Mouse (Mus musculus): ENCODE measurements around the gene Kcnk7. TPM values are rescaled to one million over a fixed set of nuclear protein-coding genes. Genes with fewer than 3 reads are reported as not detected.

Kcnk7 gene
- total RNA-seq, 1 experiment from 2014 or later, result not detected

DNA sequence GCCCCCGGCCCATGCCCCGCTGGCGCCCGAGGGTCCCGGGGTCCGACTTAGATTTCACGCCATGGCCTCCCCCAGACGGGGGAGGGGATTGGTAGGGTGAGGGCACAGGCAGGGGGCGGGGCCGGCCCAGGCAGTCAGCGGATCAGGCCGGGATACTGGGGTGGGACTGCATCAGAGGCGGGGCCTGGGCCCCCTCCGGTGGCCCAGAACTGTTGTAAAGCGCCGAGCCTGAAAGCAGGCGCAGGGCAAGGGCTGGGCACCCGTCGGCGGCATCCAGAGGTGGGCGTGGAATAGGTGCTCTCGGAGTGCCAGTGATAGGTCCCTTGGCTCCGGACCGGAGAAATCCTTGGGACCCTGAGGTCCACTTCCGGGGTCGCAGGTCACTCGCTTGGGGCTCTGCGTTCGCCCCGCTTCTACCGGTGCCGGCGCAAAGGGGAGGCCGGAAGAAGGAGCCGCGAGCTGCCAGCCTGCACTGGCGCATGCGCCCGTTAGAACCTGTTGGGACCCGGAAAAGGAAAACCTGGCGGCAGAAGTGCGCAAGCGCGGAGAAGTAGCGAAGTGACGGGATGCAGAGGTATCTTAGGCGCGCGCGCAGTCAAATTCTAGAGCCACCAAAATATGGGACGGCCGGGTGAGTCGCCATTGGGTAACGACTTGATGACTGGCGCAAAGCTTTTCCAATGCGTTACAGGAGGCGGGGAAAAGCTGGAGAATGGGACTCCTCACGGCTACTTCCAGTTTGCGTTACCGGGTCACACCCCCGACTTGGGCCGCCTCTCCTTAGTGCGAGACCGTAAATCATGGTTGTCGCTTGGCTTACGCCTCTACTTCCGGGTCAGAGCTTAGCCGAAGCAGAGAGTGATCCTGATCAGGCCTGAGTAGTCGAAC, 15.7 kb upstream of the Kcnk7 start, which contains the start of the genes Map3k11 and Pcnx3:
Gene Map3k11 (plus strand): TSS at position 543 of the 888 bp plus-strand sequence.
Gene Pcnx3 (minus strand): TSS at position 709 of the 888 bp plus-strand sequence.
- peak; percentile 73 to 75 for ATAC-seq (replicated peaks in 1 of 2; ENCODE audit: insufficient read depth in 1 of 2, low FRiP score in 2 of 2, low TSS enrichment in 1 of 2, low read depth in 1 of 2, poor library complexity in 2 of 2, severe bottlenecking in 2 of 2)

DNA sequence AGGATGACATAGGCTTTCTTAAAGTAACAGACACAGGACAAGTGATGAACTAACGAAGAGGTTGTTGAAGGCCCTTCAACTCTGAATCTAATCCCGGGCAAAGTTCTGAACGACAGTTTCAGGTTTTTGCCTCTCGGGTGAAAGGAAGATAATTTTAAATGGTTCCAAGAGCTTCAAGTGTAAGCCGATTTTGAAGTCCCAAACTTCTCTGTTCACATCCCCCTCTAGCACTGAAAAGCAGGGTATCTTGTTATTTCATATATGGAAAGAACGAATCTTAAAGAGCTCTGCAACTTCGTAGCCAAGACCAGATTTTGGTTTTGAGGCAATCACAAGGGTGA, 15.1 kb upstream of the Kcnk7 start:
- no peak for ATAC-seq (replicated peaks in 1 of 2; ENCODE audit: insufficient read depth in 1 of 2, low FRiP score in 2 of 2, low TSS enrichment in 1 of 2, low read depth in 1 of 2, poor library complexity in 2 of 2, severe bottlenecking in 2 of 2)

DNA sequence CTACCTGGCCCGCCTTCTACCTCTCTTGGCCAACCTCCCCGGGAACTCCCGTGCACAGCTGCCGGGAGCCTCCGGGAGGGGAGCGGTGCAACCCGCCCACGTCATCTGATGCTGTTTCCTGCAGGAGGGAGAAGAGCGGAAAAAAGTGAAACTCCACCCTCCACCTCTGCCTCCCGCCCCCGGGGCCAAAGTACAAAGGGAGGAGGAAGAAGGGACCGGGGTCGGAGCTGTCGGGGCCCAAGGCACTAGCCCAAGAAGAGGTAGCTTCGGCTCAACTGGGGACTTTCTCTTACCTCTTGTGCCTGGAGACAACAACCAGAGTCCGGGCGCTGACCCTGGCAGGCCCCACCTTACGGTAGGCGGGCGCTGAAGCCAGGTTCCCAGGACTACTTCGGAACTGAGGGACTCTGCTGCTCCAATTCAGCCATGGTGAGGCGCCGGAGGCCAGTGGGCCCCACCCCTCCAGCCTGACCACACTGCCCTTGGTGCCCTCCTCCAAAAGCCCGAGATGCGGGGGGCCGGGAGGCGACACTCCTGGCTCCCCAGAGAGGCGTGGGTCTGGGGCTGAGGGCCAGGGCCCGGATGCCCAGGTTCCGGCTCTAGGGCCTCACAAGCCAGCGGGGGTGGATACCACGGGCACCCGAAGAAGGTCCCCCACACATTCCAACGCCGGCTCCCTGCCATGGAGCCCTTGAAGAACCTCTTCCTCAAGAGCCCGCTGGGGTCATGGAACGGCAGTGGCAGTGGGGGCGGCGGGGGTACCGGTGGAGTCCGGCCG, 14.4 kb upstream of the Kcnk7 start:
- peak; percentile 70 to 72 for ATAC-seq (replicated peaks in 1 of 2; ENCODE audit: insufficient read depth in 1 of 2, low FRiP score in 2 of 2, low TSS enrichment in 1 of 2, low read depth in 1 of 2, poor library complexity in 2 of 2, severe bottlenecking in 2 of 2)

DNA sequence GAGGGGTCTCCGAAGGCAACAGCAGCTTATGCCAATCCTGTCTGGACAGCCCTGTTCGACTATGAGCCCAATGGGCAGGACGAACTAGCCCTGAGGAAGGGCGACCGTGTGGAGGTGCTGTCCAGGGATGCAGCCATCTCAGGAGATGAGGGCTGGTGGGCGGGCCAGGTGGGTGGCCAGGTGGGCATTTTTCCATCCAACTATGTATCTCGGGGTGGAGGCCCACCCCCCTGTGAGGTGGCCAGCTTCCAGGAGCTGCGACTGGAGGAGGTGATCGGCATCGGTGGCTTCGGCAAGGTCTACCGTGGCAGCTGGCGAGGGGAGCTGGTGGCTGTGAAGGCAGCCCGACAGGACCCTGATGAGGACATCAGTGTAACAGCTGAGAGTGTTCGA, 13.8 kb upstream of the Kcnk7 start:
- ATAC-seq (replicated peaks in 1 of 2; ENCODE audit: insufficient read depth in 1 of 2, low FRiP score in 2 of 2, low TSS enrichment in 1 of 2, low read depth in 1 of 2, poor library complexity in 2 of 2, severe bottlenecking in 2 of 2), result no peak

DNA sequence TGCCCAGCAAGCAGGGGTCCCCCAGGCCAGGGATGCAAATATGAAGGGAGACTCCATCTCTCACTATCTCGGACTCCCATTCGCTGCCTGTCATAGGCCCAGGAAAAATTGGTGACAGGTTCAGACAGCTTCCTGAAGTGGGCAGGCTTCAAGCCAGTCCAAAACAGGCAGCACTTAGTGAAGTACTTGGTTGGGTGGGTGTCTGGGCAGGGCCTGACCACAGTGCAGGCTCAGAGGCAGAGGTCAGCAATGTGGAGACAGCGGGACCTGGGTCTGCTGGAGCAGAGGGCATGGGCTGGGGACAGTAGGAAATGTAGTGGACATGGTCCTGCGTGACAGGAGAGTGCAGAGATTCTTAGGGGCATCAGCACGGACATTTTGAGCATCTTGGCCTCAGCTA, 12.6 kb upstream of the Kcnk7 start:
- no peak for ATAC-seq (replicated peaks in 1 of 2; ENCODE audit: insufficient read depth in 1 of 2, low FRiP score in 2 of 2, low TSS enrichment in 1 of 2, low read depth in 1 of 2, poor library complexity in 2 of 2, severe bottlenecking in 2 of 2)

DNA sequence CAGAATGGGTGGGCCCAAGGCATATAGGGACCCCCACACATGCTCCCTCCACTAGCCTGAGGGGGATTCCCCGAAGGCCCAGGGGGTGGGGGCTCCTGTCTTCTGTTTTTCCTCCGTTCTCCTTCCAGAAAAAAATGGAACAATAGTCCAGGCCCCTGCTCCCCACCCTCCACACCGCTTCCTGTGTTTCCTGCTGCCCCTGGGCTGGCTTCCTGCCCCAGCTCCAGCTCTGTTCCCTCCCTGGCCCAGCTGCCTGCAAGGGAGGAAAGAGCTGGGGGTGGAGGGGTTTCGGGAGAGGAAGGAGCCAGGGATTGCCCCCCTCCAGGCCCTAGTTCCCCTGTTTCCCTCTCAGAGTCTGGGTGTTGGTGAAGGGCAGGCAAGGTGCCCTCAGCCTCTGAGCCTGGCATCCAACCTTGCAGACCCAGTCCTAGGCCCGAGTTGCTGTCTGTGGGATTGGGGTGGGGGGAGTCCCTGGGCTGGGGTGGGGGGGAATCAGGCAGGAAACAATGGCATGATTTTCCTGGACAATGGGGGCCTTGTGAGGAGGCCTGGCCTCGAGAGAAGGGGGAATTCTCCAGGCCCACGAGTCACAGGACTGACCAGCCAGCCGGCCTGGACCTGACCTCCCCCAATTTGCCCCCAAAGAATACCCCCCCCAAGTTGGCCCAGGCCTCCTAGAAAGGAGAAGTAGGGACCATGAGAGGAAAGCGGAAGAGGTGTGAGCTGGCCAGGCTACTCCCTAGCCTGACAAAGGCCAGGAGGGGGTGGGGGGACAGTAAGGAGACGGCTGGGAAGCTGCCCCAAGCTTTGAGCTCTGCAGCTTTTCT, 11.9 kb upstream of the Kcnk7 start:
- ATAC-seq (replicated peaks in 1 of 2; ENCODE audit: insufficient read depth in 1 of 2, low FRiP score in 2 of 2, low TSS enrichment in 1 of 2, low read depth in 1 of 2, poor library complexity in 2 of 2, severe bottlenecking in 2 of 2), result no peak

DNA sequence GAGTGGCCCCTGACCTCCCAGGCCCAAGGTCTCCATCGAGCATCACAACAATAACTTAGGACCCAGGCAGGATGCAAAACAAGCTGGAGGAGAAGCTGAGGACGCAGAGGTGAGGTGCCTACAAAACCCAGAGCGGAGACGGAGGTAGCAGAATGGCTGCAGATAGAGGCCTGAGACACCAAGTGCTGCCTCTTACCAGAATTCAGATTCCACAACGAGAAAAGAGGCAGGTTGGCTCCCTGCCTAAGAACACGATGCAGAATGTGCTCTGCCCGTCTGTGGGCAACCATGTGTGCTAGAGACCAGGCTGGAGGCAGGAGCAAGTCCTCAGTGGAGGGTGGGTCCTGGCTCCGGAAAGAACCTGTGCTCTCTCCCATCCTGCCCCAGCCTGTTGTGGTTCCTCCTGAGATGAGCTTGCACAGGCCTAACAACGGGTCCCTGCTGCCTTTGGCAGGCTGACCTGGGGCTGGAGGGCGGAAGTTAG, 11.2 kb upstream of the Kcnk7 start:
- ATAC-seq (replicated peaks in 1 of 2; ENCODE audit: insufficient read depth in 1 of 2, low FRiP score in 2 of 2, low TSS enrichment in 1 of 2, low read depth in 1 of 2, poor library complexity in 2 of 2, severe bottlenecking in 2 of 2), result no peak

DNA sequence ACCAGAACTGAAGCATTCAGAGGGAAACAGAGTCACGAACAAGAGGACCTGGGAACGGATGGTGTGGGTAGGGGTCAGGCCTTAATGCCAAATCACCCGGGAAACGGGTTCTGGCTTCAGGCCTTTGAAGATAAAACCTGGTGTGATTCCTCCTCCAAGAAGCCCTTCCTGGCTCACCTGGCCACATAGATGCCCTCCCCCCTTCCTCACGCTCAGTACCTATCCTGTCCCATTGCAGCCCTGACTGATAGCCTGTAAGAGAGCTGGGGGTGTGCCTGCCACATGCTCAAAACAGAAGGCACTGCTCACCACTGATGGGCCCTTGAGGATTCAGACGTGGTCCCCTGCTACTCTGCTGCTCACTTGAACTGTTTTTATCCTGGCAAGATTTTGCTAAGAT, 10.4 kb upstream of the Kcnk7 start:
- ATAC-seq (replicated peaks in 1 of 2; ENCODE audit: insufficient read depth in 1 of 2, low FRiP score in 2 of 2, low TSS enrichment in 1 of 2, low read depth in 1 of 2, poor library complexity in 2 of 2, severe bottlenecking in 2 of 2), result no peak

DNA sequence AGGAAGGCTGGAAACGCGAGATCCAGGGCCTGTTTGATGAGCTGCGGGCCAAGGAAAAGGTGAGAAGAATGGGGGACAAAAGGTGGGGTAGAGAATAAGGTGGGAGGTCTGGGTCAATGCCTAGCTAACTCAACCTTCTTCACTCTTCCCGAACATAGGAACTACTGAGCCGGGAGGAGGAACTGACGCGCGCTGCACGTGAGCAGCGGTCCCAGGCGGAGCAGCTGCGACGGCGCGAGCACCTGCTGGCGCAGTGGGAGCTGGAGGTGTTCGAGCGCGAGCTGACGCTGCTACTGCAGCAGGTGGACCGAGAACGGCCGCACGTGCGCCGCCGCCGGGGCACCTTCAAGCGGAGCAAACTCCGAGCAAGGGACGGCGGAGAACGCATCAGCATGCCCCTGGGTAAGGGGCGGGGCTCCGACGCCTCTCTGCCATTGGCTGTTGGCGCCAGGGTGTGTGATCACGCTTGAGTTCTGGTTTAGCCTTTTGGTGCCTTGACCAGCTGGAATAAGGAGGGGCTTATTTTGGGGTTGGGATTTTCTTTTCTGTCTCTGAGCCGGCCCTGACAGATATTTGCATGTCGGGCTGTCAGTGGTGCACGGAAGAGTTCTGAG, 8.2 kb upstream of the Kcnk7 start:
- ATAC-seq (replicated peaks in 1 of 2; ENCODE audit: insufficient read depth in 1 of 2, low FRiP score in 2 of 2, low TSS enrichment in 1 of 2, low read depth in 1 of 2, poor library complexity in 2 of 2, severe bottlenecking in 2 of 2), result no peak

DNA sequence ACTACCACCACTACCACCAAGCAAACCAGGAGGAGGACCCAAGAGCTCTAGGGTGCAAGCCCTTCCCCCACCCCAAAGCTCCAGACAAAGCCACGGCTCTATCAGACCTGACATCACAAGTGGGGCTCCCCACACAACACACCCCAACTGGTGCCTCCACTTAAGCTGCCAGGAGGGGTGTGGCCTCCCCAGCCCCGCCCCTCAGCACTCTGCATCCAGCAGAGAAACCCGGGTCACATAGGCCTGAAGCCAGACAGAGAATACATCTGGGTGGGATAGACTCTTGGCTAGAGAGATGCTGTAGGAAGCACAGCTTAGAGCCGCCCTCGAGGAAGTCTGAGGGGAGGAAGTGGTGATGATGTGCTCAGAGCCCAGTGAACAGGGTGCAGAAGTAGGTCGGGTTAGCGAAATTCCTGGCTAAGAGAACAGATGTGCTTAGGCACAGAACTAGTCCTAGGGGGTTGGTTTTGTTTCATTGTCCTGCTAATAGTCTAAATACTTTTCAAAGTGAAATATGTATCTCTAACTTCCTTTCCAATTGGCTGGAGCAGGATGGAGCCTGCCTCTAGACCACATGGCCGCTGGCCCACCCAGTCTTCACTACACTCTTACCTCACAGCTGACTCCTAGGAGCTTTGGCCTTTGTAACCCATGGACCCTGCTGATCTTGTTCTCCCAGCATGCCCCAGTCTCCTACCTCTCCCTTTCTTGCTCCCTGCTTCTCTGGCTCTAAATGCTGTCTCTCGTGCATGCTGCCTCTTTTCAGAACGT, 819 bp downstream of the Kcnk7 start:
- peak; percentile 49 to 54 for ATAC-seq (replicated peaks in 1 of 2; ENCODE audit: insufficient read depth in 1 of 2, low FRiP score in 2 of 2, low TSS enrichment in 1 of 2, low read depth in 1 of 2, poor library complexity in 2 of 2, severe bottlenecking in 2 of 2)

DNA sequence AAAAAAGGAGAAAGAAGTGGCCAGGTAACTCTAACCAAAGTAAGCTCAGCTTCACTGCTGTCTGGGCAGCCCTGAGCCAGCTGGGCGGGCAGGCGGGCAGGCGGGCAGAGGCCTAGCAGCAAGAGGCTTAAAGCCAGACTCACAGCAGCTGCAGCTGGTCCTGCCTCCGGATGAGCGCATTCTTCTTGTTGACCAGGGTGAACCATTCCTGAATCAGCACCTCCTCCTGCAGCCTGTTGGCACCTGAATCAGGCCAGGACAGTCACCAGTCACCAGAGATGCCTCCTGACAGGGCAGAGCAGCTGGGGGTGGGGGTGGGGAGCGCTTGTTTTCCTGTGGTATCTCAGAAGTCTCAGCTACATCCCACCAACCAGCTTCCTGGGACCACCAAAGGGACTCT, 5.9 kb downstream of the Kcnk7 start:
- no peak for ATAC-seq (replicated peaks in 1 of 2; ENCODE audit: insufficient read depth in 1 of 2, low FRiP score in 2 of 2, low TSS enrichment in 1 of 2, low read depth in 1 of 2, poor library complexity in 2 of 2, severe bottlenecking in 2 of 2)

DNA sequence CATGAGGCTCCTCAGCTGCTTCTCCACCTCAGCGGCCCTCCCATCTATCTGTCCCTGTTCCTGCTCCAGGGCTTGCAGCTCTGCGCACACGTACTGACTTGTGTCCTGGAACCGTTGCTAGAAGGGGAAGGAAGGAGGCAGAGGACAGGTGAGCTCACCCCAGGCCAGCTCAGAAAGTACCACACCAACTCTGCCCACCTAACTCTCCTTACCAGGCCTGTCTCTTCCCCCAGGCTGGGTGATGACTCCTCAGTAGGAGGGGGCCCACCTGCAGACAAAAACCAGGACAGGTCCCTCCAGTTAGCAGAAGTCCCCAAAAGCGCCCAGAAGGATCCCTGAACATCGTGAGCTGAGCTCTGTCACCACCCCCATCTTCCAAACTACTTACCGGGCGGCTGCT, 6.4 kb downstream of the Kcnk7 start:
- no peak for ATAC-seq (replicated peaks in 1 of 2; ENCODE audit: insufficient read depth in 1 of 2, low FRiP score in 2 of 2, low TSS enrichment in 1 of 2, low read depth in 1 of 2, poor library complexity in 2 of 2, severe bottlenecking in 2 of 2)

DNA sequence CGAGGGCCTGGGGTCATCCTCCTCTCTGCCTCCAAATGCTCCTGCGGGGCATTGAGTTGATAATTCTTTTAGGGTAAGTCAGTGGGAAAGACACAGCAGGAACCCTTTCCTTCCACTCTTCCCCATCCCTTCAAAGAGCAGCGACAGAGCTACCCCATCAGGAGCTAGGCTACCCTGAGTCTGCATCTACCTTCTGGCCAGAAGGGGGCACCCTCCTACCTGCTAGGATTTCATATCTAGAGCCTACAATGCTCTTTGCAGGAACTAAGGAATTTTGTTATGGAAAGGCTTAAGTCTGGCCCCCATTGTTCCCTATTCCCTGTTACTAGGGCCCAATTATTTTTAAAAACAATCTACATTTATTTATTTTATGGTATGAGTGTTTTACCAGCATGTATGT, 7.1 kb downstream of the Kcnk7 start:
- no peak for ATAC-seq (replicated peaks in 1 of 2; ENCODE audit: insufficient read depth in 1 of 2, low FRiP score in 2 of 2, low TSS enrichment in 1 of 2, low read depth in 1 of 2, poor library complexity in 2 of 2, severe bottlenecking in 2 of 2)

DNA sequence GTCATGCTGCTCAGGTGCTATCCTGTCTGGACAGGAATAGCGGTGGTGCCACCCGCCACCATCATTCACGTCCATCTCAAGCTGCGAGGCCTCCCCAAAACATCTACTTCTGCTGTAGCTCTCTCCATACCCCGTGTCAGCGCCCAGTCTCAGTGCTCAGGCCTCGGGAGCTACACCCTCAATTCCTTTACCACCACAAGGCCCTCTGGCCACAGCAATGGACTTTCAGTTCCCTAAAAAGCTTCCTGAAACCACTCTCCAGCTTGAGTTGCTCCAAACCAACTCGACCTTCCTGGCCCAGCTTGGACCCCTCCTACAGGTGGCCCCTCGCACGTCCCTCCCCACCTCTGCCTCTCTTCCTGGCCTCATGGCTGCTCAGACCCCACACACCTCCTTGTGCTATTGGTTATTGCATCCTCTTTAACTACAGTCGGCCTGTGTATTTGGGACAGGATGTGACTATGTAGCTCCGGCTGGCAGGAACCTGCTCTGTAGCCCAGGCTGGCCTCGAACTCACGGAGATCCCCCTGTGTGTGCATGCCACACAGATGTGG, 7.8 kb downstream of the Kcnk7 start:
- peak in 1 of 2 experiments; percentile 37; a peak in 2 of 4 replicates for ATAC-seq (replicated peaks in 1 of 2; ENCODE audit: insufficient read depth in 1 of 2, low FRiP score in 2 of 2, low TSS enrichment in 1 of 2, low read depth in 1 of 2, poor library complexity in 2 of 2, severe bottlenecking in 2 of 2)

DNA sequence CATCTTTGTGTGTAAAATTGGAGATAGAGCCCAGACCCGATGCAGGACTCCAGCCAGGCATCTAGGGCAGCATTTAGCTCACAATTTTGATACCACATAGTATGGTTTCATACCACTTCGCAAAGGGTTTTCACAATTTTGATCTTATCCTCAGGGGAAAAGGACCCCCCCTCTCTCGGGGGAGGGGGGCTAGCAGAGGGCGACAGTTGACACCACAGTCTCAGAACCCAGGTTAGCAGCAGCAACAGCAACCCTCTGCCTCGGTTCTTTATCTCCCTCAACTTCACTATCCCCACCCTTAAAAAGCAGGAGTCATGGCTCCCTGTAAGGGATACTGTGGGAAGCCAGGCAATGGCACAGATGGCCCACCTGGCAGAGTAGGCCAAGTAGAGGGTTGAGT, 9.1 kb downstream of the Kcnk7 start:
- ATAC-seq (replicated peaks in 1 of 2; ENCODE audit: insufficient read depth in 1 of 2, low FRiP score in 2 of 2, low TSS enrichment in 1 of 2, low read depth in 1 of 2, poor library complexity in 2 of 2, severe bottlenecking in 2 of 2), result no peak

DNA sequence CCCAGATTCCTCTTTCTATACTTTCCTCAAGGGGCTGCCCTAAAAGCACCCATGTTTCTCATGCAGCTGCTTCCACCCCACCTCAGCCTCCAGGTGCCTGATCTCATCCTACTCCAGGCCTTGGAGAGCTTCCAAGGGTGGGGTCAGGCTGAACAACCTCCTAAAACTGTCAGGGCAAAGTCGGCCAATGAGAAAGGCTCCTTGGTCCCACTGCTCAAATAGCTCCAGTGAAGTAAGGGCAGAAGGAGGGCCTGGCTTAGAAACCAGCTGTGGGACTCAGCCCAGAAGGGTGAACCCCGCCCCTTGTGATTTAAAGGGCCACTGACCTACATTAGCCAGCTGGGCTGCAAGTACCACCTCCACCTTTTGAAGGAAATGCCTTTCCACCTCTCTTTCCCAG, 9.6 kb downstream of the Kcnk7 start:
- peak in 1 of 2 experiments; percentile 40; a peak in 1 of 4 replicates for ATAC-seq (replicated peaks in 1 of 2; ENCODE audit: insufficient read depth in 1 of 2, low FRiP score in 2 of 2, low TSS enrichment in 1 of 2, low read depth in 1 of 2, poor library complexity in 2 of 2, severe bottlenecking in 2 of 2)

Measured in hematopoietic stem cell, adult 5-6 weeks (primary cell).